Mouse (Mus musculus): ENCODE measurements at regions not wholly inside any gene's neighbourhood (a gene's known extent, or its start where the extent isn't known, plus 50 kb on each side); places are given as distances from the start of the nearest gene placed in this dataset.

- in situ Hi-C loops (cut with MboI; ENCODE audit: unreplicated experiment in 2 of 2): loop anchor here (10.0 kb wide), 3 partner anchors 144 to 426 kb away; no protein-coding TSS in a partner anchor
Measured at GRCm38 (mm10) chrX:166809165-166809564, 223.6 kb upstream of the Egfl6 start.

GRCm38 (mm10) chrX:166808207-166808606 is 222.7 kb upstream of the Egfl6 start:
- in situ Hi-C loops (cut with MboI; ENCODE audit: unreplicated experiment in 2 of 2): loop anchor here (10.0 kb wide), 3 partner anchors 143 to 427 kb away; no protein-coding TSS in a partner anchor

- in situ Hi-C loops (cut with MboI; ENCODE audit: unreplicated experiment in 2 of 2): loop anchor here (10.0 kb wide), 3 partner anchors 141 to 429 kb away; no protein-coding TSS in a partner anchor
Measured at GRCm38 (mm10) chrX:166805957-166806356, 220.4 kb upstream of the Egfl6 start.

- in situ Hi-C loops (cut with MboI; ENCODE audit: unreplicated experiment in 2 of 2): loop anchor here (10.0 kb wide), 3 partner anchors 141 to 429 kb away; no protein-coding TSS in a partner anchor
Measured at GRCm38 (mm10) chrX:166805480-166805879, 220.0 kb upstream of the Egfl6 start.

- in situ Hi-C loops (cut with MboI; ENCODE audit: unreplicated experiment in 2 of 2): loop anchor here (10.0 kb wide), 3 partner anchors 138 to 432 kb away; no protein-coding TSS in a partner anchor
Measured at GRCm38 (mm10) chrX:166803246-166803645, 217.7 kb upstream of the Egfl6 start.

GRCm38 (mm10) chrX:166801017-166801416 is 215.5 kb upstream of the Egfl6 start:
- in situ Hi-C loops (cut with MboI; ENCODE audit: unreplicated experiment in 2 of 2): loop anchor here (10.0 kb wide), 3 partner anchors 136 to 434 kb away; no protein-coding TSS in a partner anchor

GRCm38 (mm10) chrX:166795651-166796050 is 210.1 kb upstream of the Egfl6 start:
- in situ Hi-C loops (cut with MboI; ENCODE audit: unreplicated experiment in 2 of 2): loop anchor here in 1 of 2 experiments (25.0 kb wide), 1 partner anchor 633 kb away; the partner anchor contains the start of gene Gemin8

GRCm38 (mm10) chrX:166789031-166789430 is 203.5 kb upstream of the Egfl6 start:
- in situ Hi-C loops (cut with MboI; ENCODE audit: unreplicated experiment in 2 of 2): loop anchor here in 1 of 2 experiments (25.0 kb wide), 1 partner anchor 627 kb away; the partner anchor contains the start of gene Gemin8

- in situ Hi-C loops (cut with MboI; ENCODE audit: unreplicated experiment in 2 of 2): loop anchor here in 1 of 2 experiments (25.0 kb wide), 1 partner anchor 625 kb away; the partner anchor contains the start of gene Gemin8
Measured at GRCm38 (mm10) chrX:166787137-166787536, 201.6 kb upstream of the Egfl6 start.

- in situ Hi-C loops (cut with MboI; ENCODE audit: unreplicated experiment in 2 of 2): loop anchor here in 1 of 2 experiments (25.0 kb wide), 1 partner anchor 623 kb away; the partner anchor contains the start of gene Gemin8
Measured at GRCm38 (mm10) chrX:166785615-166786014, 200.1 kb upstream of the Egfl6 start.

GRCm38 (mm10) chrX:166783377-166783776 is 197.9 kb upstream of the Egfl6 start:
- in situ Hi-C loops (cut with MboI; ENCODE audit: unreplicated experiment in 2 of 2): loop anchor here in 1 of 2 experiments (25.0 kb wide), 1 partner anchor 621 kb away; the partner anchor contains the start of gene Gemin8

GRCm38 (mm10) chrX:166779334-166780092 is 194.0 kb upstream of the Egfl6 start:
- in situ Hi-C loops (cut with MboI; ENCODE audit: unreplicated experiment in 2 of 2): loop anchor here in 1 of 2 experiments (25.0 kb wide), 1 partner anchor 617 kb away; the partner anchor contains the start of gene Gemin8

GRCm38 (mm10) chrX:166773408-166773854 is 187.9 kb upstream of the Egfl6 start:
- in situ Hi-C loops (cut with MboI; ENCODE audit: unreplicated experiment in 2 of 2): no loop called here

GRCm38 (mm10) chrX:166766991-166767390 is 181.5 kb upstream of the Egfl6 start:
- in situ Hi-C loops (cut with MboI; ENCODE audit: unreplicated experiment in 2 of 2): no loop called here

GRCm38 (mm10) chrX:166765647-166766046 is 180.1 kb upstream of the Egfl6 start:
- in situ Hi-C loops (cut with MboI; ENCODE audit: unreplicated experiment in 2 of 2): no loop called here

- in situ Hi-C loops (cut with MboI; ENCODE audit: unreplicated experiment in 2 of 2): no loop called here
Measured at GRCm38 (mm10) chrX:166762098-166762497, 176.6 kb upstream of the Egfl6 start.

- in situ Hi-C loops (cut with MboI; ENCODE audit: unreplicated experiment in 2 of 2): no loop called here
Measured at GRCm38 (mm10) chrX:166757152-166757551, 171.6 kb upstream of the Egfl6 start.

GRCm38 (mm10) chrX:166754967-166755654 is 169.6 kb upstream of the Egfl6 start:
- in situ Hi-C loops (cut with MboI; ENCODE audit: unreplicated experiment in 2 of 2): no loop called here

GRCm38 (mm10) chrX:166749055-166749679 is 163.6 kb upstream of the Egfl6 start:
- in situ Hi-C loops (cut with MboI; ENCODE audit: unreplicated experiment in 2 of 2): no loop called here

- in situ Hi-C loops (cut with MboI; ENCODE audit: unreplicated experiment in 2 of 2): no loop called here
Measured at GRCm38 (mm10) chrX:166731354-166731753, 145.8 kb upstream of the Egfl6 start.

All from v-Abl transformed pro-B cells (cell line).